Mouse (Mus musculus): ENCODE data around the gene Slc6a6.

The Slc6a6 gene

GRCm38 (mm10) chr6:91796736-91797135 is 112.9 kb downstream of the Slc6a6 start:
- DNase-seq: no peak

- peak; percentile 64 for DNase-seq
Observed at GRCm38 (mm10) chr6:91798496-91798895, 114.6 kb downstream of the Slc6a6 start.

GRCm38 (mm10) chr6:91804177-91804576 is 120.3 kb downstream of the Slc6a6 start:
- peak; percentile 41 for DNase-seq

- DNase-seq: no peak
Observed at GRCm38 (mm10) chr6:91807169-91807568, 123.3 kb downstream of the Slc6a6 start.

- DNase-seq: no peak
Observed at GRCm38 (mm10) chr6:91808022-91808421, 124.2 kb downstream of the Slc6a6 start.
